Mouse (Mus musculus): ENCODE data around the gene Slc25a29. TPM values are rescaled to one million over a fixed set of nuclear protein-coding genes. Genes with fewer than 3 reads are reported as not detected.

Gene Slc25a29
- polyA plus RNA-seq, 1 experiment from 2014 or later = 2.9 TPM

- Histone ChIP-seq H3K9me3 (ENCODE audit: control insufficient read depth, low read length) (peaks cover 2% of the 10 kb centered on the region; the same call in 1 of the 2 replicates), H3K4me2 (no peak overlapping the region), H3K27ac (ENCODE audit: low read depth, low read length) (no peak overlapping the region), H3K27me3 (replicated peaks; ENCODE audit: control insufficient read depth, insufficient read depth, low read length) (no peaks in the 10 kb centered on the region), H3K9ac (ENCODE audit: low read depth, low read length) (no peak overlapping the region), H3K36me3 (ENCODE audit: control insufficient read depth, insufficient read depth, low read length) (peaks cover 8% of the 10 kb centered on the region; the same call in 1 of the 2 replicates), H3K4me1 (replicated peaks; ENCODE audit: control insufficient read depth, insufficient read depth, low read length) (peaks cover 21% of the 10 kb centered on the region), H3K4me3 (ENCODE audit: low read depth, low read length) (no peak overlapping the region)
- 54% methylated on average over 4 of the region's 4 CpGs for WGBS
- no peak for ATAC-seq (replicated peaks; ENCODE audit: low FRiP score)
- no peak for DNase-seq (ENCODE audit: low spot score)
Measured at GRCm38 (mm10) chr12:108785161-108785560, 50.5 kb downstream of the Slc25a29 start.

- Histone ChIP-seq H3K27ac (ENCODE audit: low read depth, low read length) (peak overlapping the region; percentile 29), H3K9ac (ENCODE audit: low read depth, low read length) (no peak overlapping the region), H3K4me1 (replicated peaks; ENCODE audit: control insufficient read depth, insufficient read depth, low read length) (peaks cover 2% of the 10 kb centered on the region; the same call in 1 of the 2 replicates), H3K36me3 (ENCODE audit: control insufficient read depth, insufficient read depth, low read length) (peaks cover 12% of the 10 kb centered on the region), H3K27me3 (replicated peaks; ENCODE audit: control insufficient read depth, insufficient read depth, low read length) (no peaks in the 10 kb centered on the region), H3K4me2 (peak overlapping the region; percentile 5; the same call in 1 of the 2 replicates), H3K9me3 (ENCODE audit: control insufficient read depth, low read length) (peaks cover 2% of the 10 kb centered on the region; the same call in 1 of the 2 replicates), H3K4me3 (ENCODE audit: low read depth, low read length) (no peak overlapping the region)
- 78% methylated on average over 7 of the region's 7 CpGs for WGBS
- DNase-seq (ENCODE audit: low spot score) = no peak
- peak; percentile 99 for ATAC-seq (replicated peaks; ENCODE audit: low FRiP score)
Measured at GRCm38 (mm10) chr12:108780108-108780877, 55.4 kb downstream of the Slc25a29 start.

MicroRNAs within 50 kb of the gene (microRNA counts, 519-probe panel; counts per million panel counts)
- not detected for microRNA mmu-miR-345-3p
- 3,003 counts per million, percentile 11 among the panel's probes with 10 or more counts for microRNA mmu-miR-345-5p

Small RNA genes lying within 50 kb of the gene (microRNA-seq; reads per million reads assigned to microRNA genes)
- gene Mir345 (ENCODE audit: borderline number of aligned reads) = 102 reads per million, percentile 48 among the genes with 10 or more reads in this experiment

Other genes starting within 250 kb of the Slc25a29 start
- 0.33 and 0.48 TPM in 2 replicates for gene Degs2, start 133.6 kb downstream of the Slc25a29 start, polyA plus RNA-seq (2014; fragmentation: Nextera tagmentation; extraction: Ambion mirVana)
- 17.9 and 19.2 TPM in 2 replicates for gene Yy1, start 42.9 kb downstream of the Slc25a29 start, polyA plus RNA-seq (2014; fragmentation: Nextera tagmentation; extraction: Ambion mirVana)
- 4.5 and 5.2 TPM in 2 replicates for gene Slc25a47, start 163 bp upstream of the Slc25a29 start, polyA plus RNA-seq (2014; fragmentation: Nextera tagmentation; extraction: Ambion mirVana)
- gene Wdr25, start 57.7 kb upstream of the Slc25a29 start, polyA plus RNA-seq (2014; fragmentation: Nextera tagmentation; extraction: Ambion mirVana) = 4.1 and 5.3 TPM in 2 replicates
- gene Wars, start 58.3 kb upstream of the Slc25a29 start, polyA plus RNA-seq (2014; fragmentation: Nextera tagmentation; extraction: Ambion mirVana) = 90.8 and 102 TPM in 2 replicates
- gene Begain, start 232.3 kb upstream of the Slc25a29 start, polyA plus RNA-seq (2014; fragmentation: Nextera tagmentation; extraction: Ambion mirVana) = 2.2 and 3.2 TPM in 2 replicates

Measured in liver, embryonic 11.5 days (tissue).